Mouse (Mus musculus): ENCODE results near the gene Trpc3. TPM values are rescaled to one million over a fixed set of nuclear protein-coding genes. Genes with fewer than 3 reads are reported as not detected.
A peak's percentile ranks its signal among the peaks of the same experiment; 100 is the strongest.
"Not testable (repeated sequence)": the region's sequence is repeated elsewhere in the genome, so short reads cannot be mapped to it uniquely, and the experiment has no call there.

The Trpc3 gene
- polyA plus RNA-seq, 1 experiment from 2014 or later, result 0.15 TPM

- H3K9me3 ChIP-seq (replicated peaks); H3K36me3 ChIP-seq; H3K27ac ChIP-seq; H3K4me2 ChIP-seq; H3K4me1 ChIP-seq (replicated peaks); DNase-seq; H3K9ac ChIP-seq; ATAC-seq (ENCODE audit: low read depth); H3K4me3 ChIP-seq (replicated peaks); H3K27me3 ChIP-seq: not testable (repeated sequence)
- WGBS (ENCODE audit: insufficient replicate concordance), result 72% methylated on average over 8 of the region's 9 CpGs
These were observed 90.2 kb downstream of the Trpc3 start for GRCm38 (mm10) chr3:36599773-36600172.

DNA sequence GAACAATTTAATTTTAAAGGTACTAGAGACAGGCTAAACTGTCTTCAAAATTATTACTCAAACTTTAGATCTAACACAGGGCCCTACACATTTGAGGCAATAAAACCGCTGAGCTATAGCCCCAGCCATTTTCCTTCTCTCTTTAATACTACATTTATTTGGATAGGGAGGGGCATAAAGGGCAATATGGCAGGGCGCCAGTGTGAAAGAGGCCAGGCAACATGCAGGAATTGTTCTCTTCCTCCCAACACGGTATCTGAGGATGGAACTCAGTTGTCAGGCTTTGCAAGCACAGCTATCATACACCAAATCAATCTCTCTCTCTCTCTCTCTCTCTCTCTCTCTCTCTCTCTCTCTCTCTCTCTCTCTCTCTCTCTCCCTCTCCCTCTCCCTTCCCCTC is 91.2 kb downstream of the Trpc3 start:
- ATAC-seq (ENCODE audit: low read depth), result no peak
- H3K27me3 ChIP-seq, result no peaks in the 10 kb centered on the region
- no peak overlapping the region for H3K4me2 ChIP-seq
- DNase-seq, result no peak
- H3K36me3 ChIP-seq, result peaks cover 2% of the 10 kb centered on the region; the same call in 1 of the 2 replicates
- H3K4me1 ChIP-seq (replicated peaks), result no peaks in the 10 kb centered on the region
- no peak overlapping the region for H3K9ac ChIP-seq
- H3K27ac ChIP-seq, result no peak overlapping the region
- H3K9me3 ChIP-seq (replicated peaks), result no peaks in the 10 kb centered on the region
- H3K4me3 ChIP-seq (replicated peaks), result no peak overlapping the region
- 60% methylated on average over 3 of the region's 3 CpGs for WGBS (ENCODE audit: insufficient replicate concordance)

DNA sequence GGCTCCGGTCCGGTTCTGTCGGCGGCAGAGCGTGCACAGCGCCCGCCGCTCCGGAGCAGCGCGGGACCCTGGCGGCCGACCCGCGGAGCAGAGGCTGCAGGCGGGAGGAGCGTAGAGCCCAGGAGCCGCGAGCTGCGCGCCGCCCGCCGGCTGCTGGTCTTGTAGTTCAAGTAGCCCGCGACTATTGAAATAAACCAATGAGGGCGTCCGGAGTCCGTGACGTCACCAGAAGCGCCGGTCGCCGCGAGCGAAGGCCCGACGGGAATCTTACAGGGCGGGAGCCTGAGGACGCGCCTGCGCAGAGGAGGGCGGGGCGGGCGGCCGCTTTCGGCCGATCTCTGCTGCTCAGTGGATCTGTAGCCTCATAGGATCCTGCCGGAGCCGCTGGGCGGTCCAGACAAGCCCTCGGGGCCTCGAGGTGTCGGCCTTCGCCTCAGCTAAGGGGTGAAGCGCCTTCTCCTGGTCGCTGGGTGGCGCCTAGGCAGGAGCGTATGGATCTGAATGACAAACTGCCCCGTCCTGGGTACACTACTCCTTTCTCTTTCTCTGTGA is 118.1 kb downstream of the Trpc3 start, which contains the start of gene Ccna2:
Ccna2 (minus strand) TSS at position 324 of the 552 bp plus-strand sequence.
- under 1% methylated on average over 60 of the region's 60 CpGs for WGBS (ENCODE audit: insufficient replicate concordance)
- ATAC-seq (ENCODE audit: low read depth), result peak; percentile 98
- H3K9ac ChIP-seq, result peak within 1 kb of the TSS; percentile 98

GRCm38 (mm10) chr3:36571361-36571826 is 118.6 kb downstream of the Trpc3 start:
- 0 out of 2 replicates have a peak, but pooled peaks have one; percentile 1 for ATAC-seq (ENCODE audit: low read depth)
- H3K27me3 ChIP-seq, result no peaks in the 10 kb centered on the region
- H3K36me3 ChIP-seq, result peaks cover 43% of the 10 kb centered on the region
- DNase-seq, result no peak
- peak overlapping the region; percentile 98 for H3K9ac ChIP-seq
- H3K9me3 ChIP-seq (replicated peaks), result no peaks in the 10 kb centered on the region
- H3K4me2 ChIP-seq, result peak overlapping the region; percentile 83
- WGBS (ENCODE audit: insufficient replicate concordance), result under 1% methylated on average over 46 of the region's 46 CpGs
- peak overlapping the region; percentile 93 for H3K27ac ChIP-seq
- H3K4me3 ChIP-seq (replicated peaks), result peak overlapping the region; percentile 97
- peaks cover 45% of the 10 kb centered on the region for H3K4me1 ChIP-seq (replicated peaks)

More for the DNA sequence above, 118.1 kb downstream of the Trpc3 start, which contains the start of gene Ccna2:
- Histone ChIP-seq H3K4me1 (replicated peaks) (peaks cover 40% of the 10 kb centered on the region), H3K4me2 (peak within 1 kb of the TSS; percentile 83), H3K4me3 (replicated peaks) (peak within 1 kb of the TSS; percentile 97), H3K27me3 (no peaks in the 10 kb centered on the region), H3K27ac (peak within 1 kb of the TSS; percentile 93), H3K36me3 (peaks cover 38% of the 10 kb centered on the region), H3K9me3 (replicated peaks) (no peaks in the 10 kb centered on the region)
- DNase-seq, result peak; percentile 99

Other genes with a start within 250 kb of the Trpc3 start
- 68.6 and 70.2 TPM in 2 replicates for gene Anxa5, start 214.3 kb downstream of the Trpc3 start, polyA plus RNA-seq (2015; fragmentation: Nextera tagmentation; extraction: Ambion mirVana)
- gene 1810062G17Rik, start 214.2 kb downstream of the Trpc3 start, polyA plus RNA-seq (2015; fragmentation: Nextera tagmentation; extraction: Ambion mirVana), result 0.85 and 0.90 TPM in 2 replicates
- gene Gm11549, start 168.4 kb downstream of the Trpc3 start, polyA plus RNA-seq (2015; fragmentation: Nextera tagmentation; extraction: Ambion mirVana), result not detected in 2 replicates
- 56.8 and 57.3 TPM in 2 replicates for gene Exosc9, start 137.6 kb downstream of the Trpc3 start, polyA plus RNA-seq (2015; fragmentation: Nextera tagmentation; extraction: Ambion mirVana)
- gene Ccna2, start 118.0 kb downstream of the Trpc3 start, polyA plus RNA-seq (2015; fragmentation: Nextera tagmentation; extraction: Ambion mirVana), result 240 and 308 TPM in 2 replicates
- gene Bbs7, start 76.7 kb downstream of the Trpc3 start, polyA plus RNA-seq (2015; fragmentation: Nextera tagmentation; extraction: Ambion mirVana), result 9.0 and 9.7 TPM in 2 replicates
- gene 4932438A13Rik, start 172.9 kb upstream of the Trpc3 start, polyA plus RNA-seq (2015; fragmentation: Nextera tagmentation; extraction: Ambion mirVana), result 12.7 and 16.7 TPM in 2 replicates